Mouse (Mus musculus): Measurements from ENCODE around the gene Gm49776. TPM values are rescaled to one million over a fixed set of nuclear protein-coding genes. Genes with fewer than 3 reads are reported as not detected.

Gm49776 gene
- polyA plus RNA-seq (2015; fragmentation: Nextera tagmentation; extraction: Ambion mirVana) = 0.58 and 2.1 TPM in 2 replicates

GRCm38 (mm10) chr16:18258221-18258620 lies at the start of gene Gm49776:
Gm49776 (minus strand) TSS chr16:18258321.

GRCm38 (mm10) chr16:18289067-18289588 lies 31.0 kb upstream of the Gm49776 start, which contains the start of gene Dgcr8:
Dgcr8 (minus strand) TSS chr16:18289246.

GRCm38 (mm10) chr16:18248433-18249363 lies 9.4 kb downstream of the Gm49776 start, which contains the start of the genes Trmt2a and Ranbp1:
Trmt2a (plus strand) TSS chr16:18248679.
Ranbp1 (minus strand) TSS chr16:18248732.

GRCm38 (mm10) chr16:18234671-18235388 lies 23.3 kb downstream of the Gm49776 start, which contains the start of gene Zdhhc8:
Zdhhc8 (minus strand) TSS chr16:18235136.

GRCm38 (mm10) chr16:18217579-18217978 lies 40.5 kb downstream of the Gm49776 start, which contains the start of gene Ccdc188:
Ccdc188 (plus strand) TSS chr16:18217879.

Small RNAs within 50 kb of the gene (microRNA-seq; reads per million reads assigned to microRNA genes)
- not detected for gene Gm24572 (ENCODE audit: borderline replicate concordance, insufficient number of aligned reads)
- 188 reads per million, percentile 53 among the genes with 10 or more reads in this experiment for gene Mir1306 (ENCODE audit: borderline replicate concordance, insufficient number of aligned reads)

Other genes with a start within 250 kb of the Gm49776 start
- 105 and 116 TPM in 2 replicates for gene Dgcr6, start 205.5 kb downstream of the Gm49776 start, polyA plus RNA-seq (2015; fragmentation: Nextera tagmentation; extraction: Ambion mirVana)
- 5.9 and 8.0 TPM in 2 replicates for gene Prodh, start 168.1 kb downstream of the Gm49776 start, polyA plus RNA-seq (2015; fragmentation: Nextera tagmentation; extraction: Ambion mirVana)
- gene Rtn4r, start 130.7 kb downstream of the Gm49776 start, polyA plus RNA-seq (2015; fragmentation: Nextera tagmentation; extraction: Ambion mirVana) = 1.0 and 1.9 TPM in 2 replicates
- gene Ccdc188, start 40.4 kb downstream of the Gm49776 start, polyA plus RNA-seq (2015; fragmentation: Nextera tagmentation; extraction: Ambion mirVana) = 0.09 TPM in 1 of 2 replicates, not detected in the other
- gene Zdhhc8, start 23.2 kb downstream of the Gm49776 start, polyA plus RNA-seq (2015; fragmentation: Nextera tagmentation; extraction: Ambion mirVana) = 10.3 and 14.5 TPM in 2 replicates
- gene Trmt2a, start 9.6 kb downstream of the Gm49776 start, polyA plus RNA-seq (2015; fragmentation: Nextera tagmentation; extraction: Ambion mirVana) = 45.5 and 59.5 TPM in 2 replicates
- gene Ranbp1, start 9.6 kb downstream of the Gm49776 start, polyA plus RNA-seq (2015; fragmentation: Nextera tagmentation; extraction: Ambion mirVana) = 348 and 379 TPM in 2 replicates
- gene Dgcr8, start 30.9 kb upstream of the Gm49776 start, polyA plus RNA-seq (2015; fragmentation: Nextera tagmentation; extraction: Ambion mirVana) = 10.4 and 10.8 TPM in 2 replicates
- 53.7 and 54.3 TPM in 2 replicates for gene Tango2, start 89.8 kb upstream of the Gm49776 start, polyA plus RNA-seq (2015; fragmentation: Nextera tagmentation; extraction: Ambion mirVana)
- gene Arvcf, start 89.9 kb upstream of the Gm49776 start, polyA plus RNA-seq (2015; fragmentation: Nextera tagmentation; extraction: Ambion mirVana) = 20.3 and 24.3 TPM in 2 replicates
- gene Txnrd2, start 168.1 kb upstream of the Gm49776 start, polyA plus RNA-seq (2015; fragmentation: Nextera tagmentation; extraction: Ambion mirVana) = 37.9 and 76.8 TPM in 2 replicates
- gene Comt, start 168.5 kb upstream of the Gm49776 start, polyA plus RNA-seq (2015; fragmentation: Nextera tagmentation; extraction: Ambion mirVana) = 116 and 160 TPM in 2 replicates
- gene Gnb1l, start 240.4 kb upstream of the Gm49776 start, polyA plus RNA-seq (2015; fragmentation: Nextera tagmentation; extraction: Ambion mirVana) = 8.8 and 11.4 TPM in 2 replicates
- 0.47 and 0.90 TPM in 2 replicates for gene Rtl10, start 240.6 kb upstream of the Gm49776 start, polyA plus RNA-seq (2015; fragmentation: Nextera tagmentation; extraction: Ambion mirVana)